Mouse (Mus musculus) heart, postnatal 14 days (tissue): Measurements from ENCODE around the gene Wdr11. TPM values are rescaled to one million over a fixed set of nuclear protein-coding genes. Genes with fewer than 3 reads are reported as not detected.

Source experiments
- DNase-seq, 2 experiments: peaks; one replicate each; pipeline ENCODE4 v3.0.0; 2021 to 2022
- intact Hi-C: fragments of 180-260 bp; cut with DNase I; formaldehyde crosslinking; loops from one replicate; pipeline ENCODE4 v1.15.1; 2025
- long read RNA-seq, 2 experiments: library from polyadenylated mRNA; stranded (forward); transcript quantifications; one replicate each; pipeline ENCODE4 v2.0.0; 2021
- total RNA-seq, 2 experiments: library from RNA; stranded (reverse); gene quantifications; 2 replicates each; pipeline ENCODE4 v1.2.3; 2021

Gene Wdr11
- total RNA-seq, result 10 to 100 TPM; 22.1 to 22.6 TPM
- long read RNA-seq, experiment 1, full-length matches to known transcripts, result 17 of 22 reads
- long read RNA-seq, experiment 1, partial matches to known transcripts, result 2 of 22 reads
- long read RNA-seq, experiment 1, other reads (novel, unspliced or antisense), result 3 of 22 reads
- long read RNA-seq, experiment 2, full-length matches to known transcripts, result 22 of 27 reads
- long read RNA-seq, experiment 2, partial matches to known transcripts, result 3 of 27 reads
- long read RNA-seq, experiment 2, other reads (novel, unspliced or antisense), result 2 of 27 reads

GRCm38 (mm10) chr7:129591371-129592131, at the start of gene Wdr11:
TSS of gene Wdr11 (plus strand) at chr7:129591863.
- intact Hi-C loops, result no loop called here
- DNase-seq, result peak; percentile 79 to 84

GRCm38 (mm10) chr7:129567541-129567940, 24.1 kb upstream of the Wdr11 start:
- intact Hi-C loops, result no loop called here
- DNase-seq, result no peak

GRCm38 (mm10) chr7:129568338-129568737, 23.3 kb upstream of the Wdr11 start:
- no peak for DNase-seq
- intact Hi-C loops, result no loop called here

- intact Hi-C loops, result no loop called here
- DNase-seq, result no peak
Observed at GRCm38 (mm10) chr7:129574471-129574870, 17.2 kb upstream of the Wdr11 start.

- intact Hi-C loops, result no loop called here
- no peak for DNase-seq
Observed at GRCm38 (mm10) chr7:129575110-129575784, 16.4 kb upstream of the Wdr11 start.

GRCm38 (mm10) chr7:129592132-129592745, 576 bp downstream of the Wdr11 start:
- intact Hi-C loops, result no loop called here
- DNase-seq, result no peak

- intact Hi-C loops, result no loop called here
- no peak for DNase-seq
Observed at GRCm38 (mm10) chr7:129597186-129597585, 5.5 kb downstream of the Wdr11 start.

- DNase-seq, result no peak
- intact Hi-C loops, result no loop called here
Observed at GRCm38 (mm10) chr7:129606291-129606690, 14.6 kb downstream of the Wdr11 start.

- intact Hi-C loops, result no loop called here
Observed at GRCm38 (mm10) chr7:129621141-129621540, 29.5 kb downstream of the Wdr11 start.

GRCm38 (mm10) chr7:129630351-129630750, 38.7 kb downstream of the Wdr11 start:
- DNase-seq, result no peak
- intact Hi-C loops, result no loop called here

More at GRCm38 (mm10) chr7:129621141-129621540, 29.5 kb downstream of the Wdr11 start:
- DNase-seq, result no peak

GRCm38 (mm10) chr7:129631453-129631852, 39.8 kb downstream of the Wdr11 start:
- intact Hi-C loops, result no loop called here
- DNase-seq, result no peak

- intact Hi-C loops, result no loop called here
- no peak for DNase-seq
Observed at GRCm38 (mm10) chr7:129635898-129636640, 44.4 kb downstream of the Wdr11 start.

- DNase-seq, result no peak
- intact Hi-C loops, result no loop called here
Observed at GRCm38 (mm10) chr7:129636992-129637391, 45.3 kb downstream of the Wdr11 start.

GRCm38 (mm10) chr7:129637906-129638475, 46.3 kb downstream of the Wdr11 start:
- no peak for DNase-seq
- intact Hi-C loops, result no loop called here

- intact Hi-C loops, result no loop called here
Observed at GRCm38 (mm10) chr7:129639006-129639405, 47.3 kb downstream of the Wdr11 start.

GRCm38 (mm10) chr7:129639833-129640232, 48.2 kb downstream of the Wdr11 start:
- intact Hi-C loops, result no loop called here
- no peak for DNase-seq

More at GRCm38 (mm10) chr7:129639006-129639405, 47.3 kb downstream of the Wdr11 start:
- DNase-seq, result no peak

- intact Hi-C loops, result no loop called here
- DNase-seq, result no peak
Observed at GRCm38 (mm10) chr7:129643290-129643689, 51.6 kb downstream of the Wdr11 start.

- intact Hi-C loops, result no loop called here
- no peak for DNase-seq
Observed at GRCm38 (mm10) chr7:129647798-129648197, 56.1 kb downstream of the Wdr11 start.

- intact Hi-C loops, result loop anchor here (1.0 kb wide), 1 partner anchor 624 kb away; no protein-coding TSS in a partner anchor
- peak; percentile 84 to 91 for DNase-seq
Observed at GRCm38 (mm10) chr7:129648938-129649337, 57.3 kb downstream of the Wdr11 start.

- intact Hi-C loops, result loop anchor here (5.0 to 10.0 kb wide), 2 partner anchors 534 to 737 kb away; no protein-coding TSS in a partner anchor
- no peak for DNase-seq
Observed at GRCm38 (mm10) chr7:129650717-129651116, 59.1 kb downstream of the Wdr11 start.
